Mouse (Mus musculus): Measurements from ENCODE around the gene Gatad2a. TPM values are rescaled to one million over a fixed set of nuclear protein-coding genes. Genes with fewer than 3 reads are reported as not detected.

Gene Gatad2a
- total and polyA plus RNA-seq, 2 experiments: 11.2 to 35.0 TPM

DNA sequence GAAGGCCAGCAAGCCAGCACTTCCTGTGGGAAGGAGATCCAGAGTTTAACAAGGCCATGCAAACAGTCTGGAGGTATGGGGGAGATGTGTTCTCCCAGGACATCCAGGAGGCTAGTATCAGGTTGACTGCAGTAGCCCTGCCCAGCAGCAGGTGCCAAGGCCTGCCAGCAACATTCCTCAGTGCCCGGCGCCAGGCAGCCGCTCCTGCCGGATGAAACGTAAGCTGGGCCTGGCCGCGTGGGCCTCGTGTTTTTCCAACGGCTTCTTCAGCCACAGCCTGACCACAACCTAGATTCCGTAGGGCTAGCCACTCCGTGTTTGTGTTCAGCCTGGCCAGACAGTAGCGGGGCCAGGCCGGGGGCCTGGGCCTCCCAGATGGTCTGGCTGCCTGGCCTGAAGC, 121.5 kb downstream of the Gatad2a start:
- H3K79me2 ChIP-seq (ENCODE audit: control insufficient read depth, insufficient read depth, low read length): no peaks in the 10 kb centered on the region
- no peak for DNase-seq (ENCODE audit: extremely low read depth, low read depth, low spot score)
- H3K4me1 ChIP-seq (ENCODE audit: control insufficient read depth, insufficient read depth, low read length): no peaks in the 10 kb centered on the region
- WGBS: 85% methylated on average over 13 of the region's 13 CpGs
- H3K27ac ChIP-seq (replicated peaks; ENCODE audit: insufficient read depth, low read depth, low read length): no peak overlapping the region
- H3K27me3 ChIP-seq (ENCODE audit: control insufficient read depth, insufficient read depth, low read length): no peaks in the 10 kb centered on the region
- H3K4me3 ChIP-seq (ENCODE audit: insufficient read depth, low read depth, low read length): no peak overlapping the region
- no peaks in the 10 kb centered on the region for H3K36me3 ChIP-seq (ENCODE audit: control insufficient read depth, insufficient read depth, low read length)
- TF ChIP-seq CTCF (IDR thresholded peaks at IDR 0.05; ENCODE audit: low read depth, low read length): 0 out of 2 replicates have a peak, but pooled peaks have one; percentile 0
- no peak for TF ChIP-seq POLR2A (IDR thresholded peaks at IDR 0.05; ENCODE audit: extremely low read depth, insufficient read depth, low read length)
- H3K9ac ChIP-seq (ENCODE audit: low read depth, low read length): no peak overlapping the region

DNA sequence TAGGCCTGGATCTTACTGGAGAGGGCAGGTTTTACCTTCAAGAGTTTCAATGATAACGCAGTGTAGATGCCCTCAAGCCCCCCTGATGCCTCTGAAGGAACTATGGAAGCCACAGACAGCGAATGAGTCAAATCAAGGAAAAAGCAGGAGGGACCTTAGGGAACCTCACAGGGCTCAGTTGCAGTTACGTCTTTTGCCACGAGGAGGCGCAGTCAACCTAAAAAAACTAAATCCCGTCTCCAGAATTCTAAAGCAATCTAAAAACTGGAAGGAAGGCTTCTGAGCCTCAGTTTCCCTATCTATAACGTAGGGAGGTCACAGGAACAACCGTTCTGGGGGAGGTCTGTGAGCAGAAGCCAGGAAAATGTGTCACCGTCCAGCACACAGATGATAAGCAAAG, 122.0 kb downstream of the Gatad2a start:
- Histone ChIP-seq H3K4me1 (ENCODE audit: control insufficient read depth, insufficient read depth, low read length) (no peaks in the 10 kb centered on the region), H3K79me2 (ENCODE audit: control insufficient read depth, insufficient read depth, low read length) (no peaks in the 10 kb centered on the region), H3K27me3 (ENCODE audit: control insufficient read depth, insufficient read depth, low read length) (no peaks in the 10 kb centered on the region), H3K27ac (replicated peaks; ENCODE audit: insufficient read depth, low read depth, low read length) (no peak overlapping the region), H3K4me3 (ENCODE audit: insufficient read depth, low read depth, low read length) (no peak overlapping the region), H3K36me3 (ENCODE audit: control insufficient read depth, insufficient read depth, low read length) (no peaks in the 10 kb centered on the region), H3K9ac (ENCODE audit: low read depth, low read length) (no peak overlapping the region)
- peak; percentile 39 for DNase-seq (ENCODE audit: extremely low read depth, low read depth, low spot score)
- TF ChIP-seq POLR2A (IDR thresholded peaks at IDR 0.05; ENCODE audit: extremely low read depth, insufficient read depth, low read length) (no peak), CTCF (IDR thresholded peaks at IDR 0.05; ENCODE audit: low read depth, low read length) (peak; percentile 68)
- 13% methylated on average over 9 of the region's 9 CpGs for WGBS

DNA sequence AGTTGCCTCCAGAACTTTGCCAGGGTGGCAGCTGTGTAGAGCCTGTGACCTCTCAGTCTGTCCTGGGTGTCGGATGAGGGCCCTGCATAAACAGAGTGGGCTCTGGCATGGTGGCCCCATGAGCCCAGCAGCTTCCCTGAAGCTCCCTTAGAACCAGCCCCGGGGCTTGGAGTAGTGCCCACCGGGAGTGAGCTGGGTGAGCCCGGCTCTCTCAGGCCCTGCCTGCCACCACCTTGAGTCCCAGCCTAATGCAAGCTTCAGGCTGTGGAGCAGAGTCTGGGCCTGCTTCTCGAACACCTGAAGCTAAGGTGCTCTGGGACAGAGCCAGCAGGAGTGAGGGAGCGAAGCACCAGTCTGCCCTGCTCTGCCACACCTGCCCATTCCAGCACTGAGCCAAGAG, 125.3 kb downstream of the Gatad2a start:
- H3K27me3 ChIP-seq (ENCODE audit: control insufficient read depth, insufficient read depth, low read length): no peaks in the 10 kb centered on the region
- H3K79me2 ChIP-seq (ENCODE audit: control insufficient read depth, insufficient read depth, low read length): no peaks in the 10 kb centered on the region
- H3K4me1 ChIP-seq (ENCODE audit: control insufficient read depth, insufficient read depth, low read length): peaks cover 3% of the 10 kb centered on the region; the same call in 1 of the 2 replicates
- H3K4me3 ChIP-seq (ENCODE audit: insufficient read depth, low read depth, low read length): no peak overlapping the region
- H3K9ac ChIP-seq (ENCODE audit: low read depth, low read length): no peak overlapping the region
- DNase-seq (ENCODE audit: extremely low read depth, low read depth, low spot score): no peak
- no peak for TF ChIP-seq POLR2A (IDR thresholded peaks at IDR 0.05; ENCODE audit: extremely low read depth, insufficient read depth, low read length)
- no peak for TF ChIP-seq CTCF (IDR thresholded peaks at IDR 0.05; ENCODE audit: low read depth, low read length)
- no peaks in the 10 kb centered on the region for H3K36me3 ChIP-seq (ENCODE audit: control insufficient read depth, insufficient read depth, low read length)
- WGBS: 78% methylated on average over 6 of the region's 6 CpGs
- H3K27ac ChIP-seq (replicated peaks; ENCODE audit: insufficient read depth, low read depth, low read length): no peak overlapping the region

- Histone ChIP-seq H3K79me2 (ENCODE audit: control insufficient read depth, insufficient read depth, low read length) (no peaks in the 10 kb centered on the region), H3K27me3 (ENCODE audit: control insufficient read depth, insufficient read depth, low read length) (no peaks in the 10 kb centered on the region), H3K36me3 (ENCODE audit: control insufficient read depth, insufficient read depth, low read length) (no peaks in the 10 kb centered on the region), H3K4me1 (ENCODE audit: control insufficient read depth, insufficient read depth, low read length) (peaks cover 3% of the 10 kb centered on the region; the same call in 1 of the 2 replicates), H3K9ac (ENCODE audit: low read depth, low read length) (no peak overlapping the region), H3K27ac (replicated peaks; ENCODE audit: insufficient read depth, low read depth, low read length) (no peak overlapping the region), H3K4me3 (ENCODE audit: insufficient read depth, low read depth, low read length) (no peak overlapping the region)
- no peak for TF ChIP-seq CTCF (IDR thresholded peaks at IDR 0.05; ENCODE audit: low read depth, low read length)
- TF ChIP-seq POLR2A (IDR thresholded peaks at IDR 0.05; ENCODE audit: extremely low read depth, insufficient read depth, low read length): no peak
- 88% methylated on average over 11 of the region's 11 CpGs for WGBS
- DNase-seq (ENCODE audit: extremely low read depth, low read depth, low spot score): no peak
Measured at GRCm38 (mm10) chr8:69870003-69870765, 126.0 kb downstream of the Gatad2a start.

DNA sequence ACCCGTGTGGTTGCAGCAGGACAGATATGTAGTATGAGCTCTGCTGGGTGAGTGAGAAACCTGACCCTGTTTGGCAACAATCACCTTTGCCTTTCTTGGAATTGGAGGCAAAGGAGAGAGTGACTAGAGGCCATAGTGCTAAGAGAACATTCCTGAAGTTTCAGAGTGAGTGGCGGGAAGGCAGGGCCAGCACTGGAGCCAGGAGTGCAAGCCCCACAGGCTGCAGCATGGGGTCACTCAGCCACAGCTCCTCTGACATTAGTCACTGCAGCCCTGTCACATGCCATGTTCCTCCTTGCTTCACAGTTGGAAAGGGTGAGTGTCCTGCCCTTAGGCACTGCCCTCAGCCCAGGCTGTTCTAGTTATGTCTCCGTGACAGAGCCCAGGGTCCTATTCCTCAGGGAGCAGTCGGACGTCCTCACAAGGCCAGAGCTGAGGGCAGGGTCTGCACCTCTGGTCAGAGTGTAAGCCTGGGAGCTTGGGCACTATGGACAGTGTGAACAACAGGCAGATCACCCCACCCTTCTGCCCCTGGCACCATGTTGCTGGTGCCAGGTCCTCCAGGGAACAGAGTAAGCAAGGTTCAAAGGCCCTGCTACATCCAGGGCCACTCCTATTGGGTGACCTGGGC, 128.4 kb downstream of the Gatad2a start:
- H3K9ac ChIP-seq (ENCODE audit: low read depth, low read length): no peak overlapping the region
- no peaks in the 10 kb centered on the region for H3K79me2 ChIP-seq (ENCODE audit: control insufficient read depth, insufficient read depth, low read length)
- no peaks in the 10 kb centered on the region for H3K36me3 ChIP-seq (ENCODE audit: control insufficient read depth, insufficient read depth, low read length)
- no peak for TF ChIP-seq CTCF (IDR thresholded peaks at IDR 0.05; ENCODE audit: low read depth, low read length)
- no peak for TF ChIP-seq POLR2A (IDR thresholded peaks at IDR 0.05; ENCODE audit: extremely low read depth, insufficient read depth, low read length)
- H3K27ac ChIP-seq (replicated peaks; ENCODE audit: insufficient read depth, low read depth, low read length): no peak overlapping the region
- peak; percentile 72 for DNase-seq (ENCODE audit: extremely low read depth, low read depth, low spot score)
- H3K4me3 ChIP-seq (ENCODE audit: insufficient read depth, low read depth, low read length): no peak overlapping the region
- no peaks in the 10 kb centered on the region for H3K27me3 ChIP-seq (ENCODE audit: control insufficient read depth, insufficient read depth, low read length)
- WGBS: 63% methylated on average over 5 of the region's 5 CpGs
- peaks cover 3% of the 10 kb centered on the region; the same call in 1 of the 2 replicates for H3K4me1 ChIP-seq (ENCODE audit: control insufficient read depth, insufficient read depth, low read length)

- Histone ChIP-seq H3K27ac (replicated peaks; ENCODE audit: insufficient read depth, low read depth, low read length) (no peak overlapping the region), H3K79me2 (ENCODE audit: control insufficient read depth, insufficient read depth, low read length) (no peaks in the 10 kb centered on the region), H3K4me1 (ENCODE audit: control insufficient read depth, insufficient read depth, low read length) (peaks cover 3% of the 10 kb centered on the region; the same call in 1 of the 2 replicates), H3K4me3 (ENCODE audit: insufficient read depth, low read depth, low read length) (no peak overlapping the region), H3K9ac (ENCODE audit: low read depth, low read length) (no peak overlapping the region), H3K27me3 (ENCODE audit: control insufficient read depth, insufficient read depth, low read length) (no peaks in the 10 kb centered on the region), H3K36me3 (ENCODE audit: control insufficient read depth, insufficient read depth, low read length) (no peaks in the 10 kb centered on the region)
- DNase-seq (ENCODE audit: extremely low read depth, low read depth, low spot score): no peak
- WGBS: 72% methylated on average over 5 of the region's 5 CpGs
- TF ChIP-seq CTCF (IDR thresholded peaks at IDR 0.05; ENCODE audit: low read depth, low read length) (no peak), POLR2A (IDR thresholded peaks at IDR 0.05; ENCODE audit: extremely low read depth, insufficient read depth, low read length) (no peak)
Measured at GRCm38 (mm10) chr8:69864180-69864579, 132.0 kb downstream of the Gatad2a start.
